Comparison of ENCODE assay signal across 17 mouse cellular contexts in genomic region chr13:35607710-35608109, GRCm38 (mm10).
"Had no signal": no experiment of that assay in that cellular context is flagged by ENCODE, and none has a peak within 500 bp of the region (broad histone marks: within the 10 kb centered on the region; RNA-seq: fewer than 3 reads in every experiment).

No protein-coding gene starts in this region.

- H3K4me1 ChIP-seq: lung, embryonic 15.5 days; midbrain, embryonic 13.5 days; midbrain, embryonic 15.5 days; neural tube, embryonic 12.5 days had no signal

- H3K27ac ChIP-seq: lung, embryonic 15.5 days; macrophage; midbrain, embryonic 13.5 days; midbrain, embryonic 15.5 days; neural tube, embryonic 12.5 days; stomach, embryonic 15.5 days; stomach, postnatal 0 days had no signal

- DNase-seq: lung, adult 2 months; lung, postnatal 14 days; lung, postnatal 36 days; right cerebral cortex, postnatal 14 days; thymus, adult 18-20 months; thymus, postnatal 14 days; thymus, postnatal 36 days had no signal

- H3K9me3 ChIP-seq: lung, embryonic 15.5 days; midbrain, embryonic 13.5 days; midbrain, embryonic 15.5 days; neural tube, embryonic 12.5 days; stomach, embryonic 15.5 days had no signal

- H3K4me2 ChIP-seq: lung, embryonic 15.5 days; midbrain, embryonic 11.5 days; midbrain, embryonic 13.5 days; midbrain, embryonic 15.5 days; neural tube, embryonic 12.5 days; stomach, embryonic 15.5 days had no signal

- H3K4me3 ChIP-seq: lung, embryonic 15.5 days; megakaryocyte, embryonic 14.5 days; midbrain, embryonic 13.5 days; midbrain, embryonic 15.5 days; neural tube, embryonic 12.5 days; stomach, embryonic 15.5 days had no signal

- H3K36me3 ChIP-seq: lung, embryonic 15.5 days; midbrain, embryonic 13.5 days; midbrain, embryonic 15.5 days; neural tube, embryonic 12.5 days; stomach, embryonic 15.5 days had no signal

- H3K27me3 ChIP-seq: lung, embryonic 15.5 days; megakaryocyte, embryonic 14.5 days; midbrain, embryonic 13.5 days; midbrain, embryonic 15.5 days; neural tube, embryonic 12.5 days; stomach, embryonic 15.5 days had no signal

- H3K9ac ChIP-seq: lung, embryonic 15.5 days; midbrain, embryonic 13.5 days; midbrain, embryonic 15.5 days; neural tube, embryonic 12.5 days; stomach, embryonic 15.5 days had no signal

- ATAC-seq: lung, postnatal 0 days; midbrain, embryonic 13.5 days; midbrain, embryonic 15.5 days had no signal
